Comparison of ENCODE assay signal across 19 mouse cellular contexts in the genomic region with DNA sequence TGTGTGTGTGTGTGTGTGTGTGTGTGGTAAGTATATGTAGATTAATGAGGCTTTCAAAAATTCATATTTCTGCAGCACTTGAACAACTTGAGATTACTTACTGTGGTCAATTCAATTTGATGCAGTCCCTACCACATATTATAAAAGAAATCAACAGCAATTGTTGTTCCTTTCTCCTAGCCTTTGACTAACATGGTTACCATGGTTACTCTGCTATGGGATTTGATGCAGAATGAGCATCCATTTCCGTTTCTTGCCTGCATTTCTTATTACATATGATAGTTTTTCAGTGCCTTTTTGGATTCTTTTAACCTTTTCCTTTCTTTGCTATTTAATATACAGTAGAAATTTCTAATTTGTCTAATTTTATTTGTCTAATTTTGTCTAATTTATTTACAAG.
"Had no signal": no experiment of that assay in that cellular context is flagged by ENCODE, and none has a peak within 500 bp of the region (broad histone marks: within the 10 kb centered on the region; RNA-seq: fewer than 3 reads in every experiment).

No protein-coding gene starts in this region.

- H3K27me3 ChIP-seq: limb, embryonic 15.5 days; liver, embryonic 13.5 days; lung, embryonic 15.5 days; neural tube, embryonic 12.5 days had no signal

- H3K9me3 ChIP-seq: limb, embryonic 15.5 days; liver, embryonic 13.5 days; lung, embryonic 15.5 days; megakaryocyte, embryonic 14.5 days; neural tube, embryonic 12.5 days had no signal

- H3K4me2 ChIP-seq: limb, embryonic 15.5 days; liver, embryonic 13.5 days; lung, embryonic 15.5 days; neural tube, embryonic 12.5 days had no signal

- DNase-seq: kidney, adult 8-10 months; kidney, postnatal 36 days; layer of hippocampus, adult 9-11 months; layer of hippocampus, postnatal 36 days; liver, embryonic 13.5 days; liver, postnatal 0 days; lung, postnatal 14 days; retina, postnatal 1 day; right cerebral cortex, postnatal 4 days; spleen, adult 18-20 months; thymus, adult 2 months; thymus, postnatal 25 days had no signal

- H3K4me3 ChIP-seq: limb, embryonic 15.5 days; liver, embryonic 13.5 days; lung, embryonic 15.5 days; megakaryocyte, embryonic 14.5 days; myocyte; neural tube, embryonic 12.5 days had no signal

- ATAC-seq: liver, postnatal 0 days had no signal

- H3K27ac ChIP-seq: kidney, postnatal 0 days; limb, embryonic 15.5 days; liver, embryonic 13.5 days; lung, embryonic 15.5 days; macrophage; neural tube, embryonic 12.5 days had no signal

- H3K4me1 ChIP-seq: limb, embryonic 15.5 days; liver, embryonic 13.5 days; lung, embryonic 15.5 days; megakaryocyte, embryonic 14.5 days; neural tube, embryonic 12.5 days had no signal

- H3K36me3 ChIP-seq: limb, embryonic 15.5 days; liver, embryonic 13.5 days; lung, embryonic 15.5 days; neural tube, embryonic 12.5 days had no signal

- H3K9ac ChIP-seq: limb, embryonic 15.5 days; liver, embryonic 13.5 days; liver, postnatal 0 days; lung, embryonic 15.5 days; neural tube, embryonic 12.5 days had no signal
